Mouse (Mus musculus): Measurements from ENCODE around the gene Plcl2. TPM values are rescaled to one million over a fixed set of nuclear protein-coding genes. Genes with fewer than 3 reads are reported as not detected.

The Plcl2 gene
- polyA plus RNA-seq, 1 experiment from 2014 or later: 5.6 TPM

GRCm38 (mm10) chr17:50480867-50481266, 28.3 kb upstream of the Plcl2 start:
- Histone ChIP-seq H3K27ac (ENCODE audit: low read depth, low read length) (no peak overlapping the region), H3K4me2 (replicated peaks; ENCODE audit: low read depth, low read length) (no peak overlapping the region), H3K4me3 (ENCODE audit: low read length) (no peak overlapping the region), H3K9me3 (ENCODE audit: control insufficient read depth, low read length) (no peaks in the 10 kb centered on the region), H3K4me1 (ENCODE audit: control insufficient read depth, insufficient read depth, low read length) (no peaks in the 10 kb centered on the region), H3K27me3 (ENCODE audit: control insufficient read depth, insufficient read depth, low read length) (no peaks in the 10 kb centered on the region), H3K9ac (ENCODE audit: low read depth, low read length) (no peak overlapping the region), H3K36me3 (ENCODE audit: control insufficient read depth, insufficient read depth, low read length) (no peaks in the 10 kb centered on the region)
- no peak for ATAC-seq (ENCODE audit: low FRiP score, low TSS enrichment)
- 45% methylated on average over 7 of the region's 7 CpGs for WGBS

- Histone ChIP-seq H3K36me3 (ENCODE audit: control insufficient read depth, insufficient read depth, low read length) (no peaks in the 10 kb centered on the region), H3K27me3 (ENCODE audit: control insufficient read depth, insufficient read depth, low read length) (no peaks in the 10 kb centered on the region), H3K27ac (ENCODE audit: low read depth, low read length) (no peak overlapping the region), H3K9ac (ENCODE audit: low read depth, low read length) (no peak overlapping the region), H3K9me3 (ENCODE audit: control insufficient read depth, low read length) (no peaks in the 10 kb centered on the region), H3K4me2 (replicated peaks; ENCODE audit: low read depth, low read length) (no peak overlapping the region), H3K4me3 (ENCODE audit: low read length) (no peak overlapping the region), H3K4me1 (ENCODE audit: control insufficient read depth, insufficient read depth, low read length) (no peaks in the 10 kb centered on the region)
- WGBS: 86% methylated on average over 7 of the region's 7 CpGs
- no peak for ATAC-seq (ENCODE audit: low FRiP score, low TSS enrichment)
Observed at GRCm38 (mm10) chr17:50483700-50484099, 25.5 kb upstream of the Plcl2 start.

GRCm38 (mm10) chr17:50484981-50485380, 24.2 kb upstream of the Plcl2 start:
- Histone ChIP-seq H3K4me3 (ENCODE audit: low read length) (no peak overlapping the region), H3K36me3 (ENCODE audit: control insufficient read depth, insufficient read depth, low read length) (no peaks in the 10 kb centered on the region), H3K9ac (ENCODE audit: low read depth, low read length) (no peak overlapping the region), H3K27me3 (ENCODE audit: control insufficient read depth, insufficient read depth, low read length) (no peaks in the 10 kb centered on the region), H3K4me1 (ENCODE audit: control insufficient read depth, insufficient read depth, low read length) (no peaks in the 10 kb centered on the region), H3K27ac (ENCODE audit: low read depth, low read length) (no peak overlapping the region), H3K4me2 (replicated peaks; ENCODE audit: low read depth, low read length) (no peak overlapping the region), H3K9me3 (ENCODE audit: control insufficient read depth, low read length) (no peaks in the 10 kb centered on the region)
- ATAC-seq (ENCODE audit: low FRiP score, low TSS enrichment): no peak
- 70% methylated on average over 5 of the region's 5 CpGs for WGBS

- Histone ChIP-seq H3K4me3 (ENCODE audit: low read length) (no peak overlapping the region), H3K9ac (ENCODE audit: low read depth, low read length) (no peak overlapping the region), H3K27ac (ENCODE audit: low read depth, low read length) (no peak overlapping the region), H3K4me2 (replicated peaks; ENCODE audit: low read depth, low read length) (no peak overlapping the region), H3K9me3 (ENCODE audit: control insufficient read depth, low read length) (no peaks in the 10 kb centered on the region), H3K4me1 (ENCODE audit: control insufficient read depth, insufficient read depth, low read length) (no peaks in the 10 kb centered on the region), H3K36me3 (ENCODE audit: control insufficient read depth, insufficient read depth, low read length) (no peaks in the 10 kb centered on the region), H3K27me3 (ENCODE audit: control insufficient read depth, insufficient read depth, low read length) (no peaks in the 10 kb centered on the region)
- no peak for ATAC-seq (ENCODE audit: low FRiP score, low TSS enrichment)
- 90% methylated on average over 1 of the region's 1 CpGs for WGBS
Observed at GRCm38 (mm10) chr17:50487058-50487618, 22.1 kb upstream of the Plcl2 start.

- no peak for ATAC-seq (ENCODE audit: low FRiP score, low TSS enrichment)
- no peaks in the 10 kb centered on the region for H3K9me3 ChIP-seq (ENCODE audit: control insufficient read depth, low read length)
- no peaks in the 10 kb centered on the region for H3K27me3 ChIP-seq (ENCODE audit: control insufficient read depth, insufficient read depth, low read length)
- no peaks in the 10 kb centered on the region for H3K4me1 ChIP-seq (ENCODE audit: control insufficient read depth, insufficient read depth, low read length)
- no peak overlapping the region for H3K4me2 ChIP-seq (replicated peaks; ENCODE audit: low read depth, low read length)
- WGBS: 58% methylated on average over 3 of the region's 3 CpGs
- H3K9ac ChIP-seq (ENCODE audit: low read depth, low read length): no peak overlapping the region
- H3K4me3 ChIP-seq (ENCODE audit: low read length): no peak overlapping the region
- no peak overlapping the region for H3K27ac ChIP-seq (ENCODE audit: low read depth, low read length)
- H3K36me3 ChIP-seq (ENCODE audit: control insufficient read depth, insufficient read depth, low read length): no peaks in the 10 kb centered on the region
Observed at GRCm38 (mm10) chr17:50487670-50488069, 21.5 kb upstream of the Plcl2 start.

- H3K27me3 ChIP-seq (ENCODE audit: control insufficient read depth, insufficient read depth, low read length): no peaks in the 10 kb centered on the region
- no peaks in the 10 kb centered on the region for H3K4me1 ChIP-seq (ENCODE audit: control insufficient read depth, insufficient read depth, low read length)
- H3K36me3 ChIP-seq (ENCODE audit: control insufficient read depth, insufficient read depth, low read length): no peaks in the 10 kb centered on the region
- no peak overlapping the region for H3K4me3 ChIP-seq (ENCODE audit: low read length)
- H3K27ac ChIP-seq (ENCODE audit: low read depth, low read length): no peak overlapping the region
- WGBS: 80% methylated on average over 3 of the region's 3 CpGs
- ATAC-seq (ENCODE audit: low FRiP score, low TSS enrichment): no peak
- H3K4me2 ChIP-seq (replicated peaks; ENCODE audit: low read depth, low read length): no peak overlapping the region
- H3K9me3 ChIP-seq (ENCODE audit: control insufficient read depth, low read length): no peaks in the 10 kb centered on the region
- H3K9ac ChIP-seq (ENCODE audit: low read depth, low read length): no peak overlapping the region
Observed at GRCm38 (mm10) chr17:50488406-50488805, 20.8 kb upstream of the Plcl2 start.

GRCm38 (mm10) chr17:50488895-50489294, 20.3 kb upstream of the Plcl2 start:
- Histone ChIP-seq H3K27me3 (ENCODE audit: control insufficient read depth, insufficient read depth, low read length) (no peaks in the 10 kb centered on the region), H3K4me1 (ENCODE audit: control insufficient read depth, insufficient read depth, low read length) (no peaks in the 10 kb centered on the region), H3K36me3 (ENCODE audit: control insufficient read depth, insufficient read depth, low read length) (no peaks in the 10 kb centered on the region), H3K4me2 (replicated peaks; ENCODE audit: low read depth, low read length) (no peak overlapping the region), H3K9me3 (ENCODE audit: control insufficient read depth, low read length) (no peaks in the 10 kb centered on the region), H3K27ac (ENCODE audit: low read depth, low read length) (no peak overlapping the region), H3K9ac (ENCODE audit: low read depth, low read length) (no peak overlapping the region), H3K4me3 (ENCODE audit: low read length) (no peak overlapping the region)
- ATAC-seq (ENCODE audit: low FRiP score, low TSS enrichment): no peak
- 90% methylated on average over 2 of the region's 2 CpGs for WGBS

GRCm38 (mm10) chr17:50490644-50491430, 18.4 kb upstream of the Plcl2 start:
- 87% methylated on average over 11 of the region's 11 CpGs for WGBS
- H3K4me2 ChIP-seq (replicated peaks; ENCODE audit: low read depth, low read length): no peak overlapping the region
- H3K4me3 ChIP-seq (ENCODE audit: low read length): no peak overlapping the region
- no peak overlapping the region for H3K9ac ChIP-seq (ENCODE audit: low read depth, low read length)
- ATAC-seq (ENCODE audit: low FRiP score, low TSS enrichment): no peak
- no peaks in the 10 kb centered on the region for H3K27me3 ChIP-seq (ENCODE audit: control insufficient read depth, insufficient read depth, low read length)
- H3K27ac ChIP-seq (ENCODE audit: low read depth, low read length): no peak overlapping the region
- no peaks in the 10 kb centered on the region for H3K4me1 ChIP-seq (ENCODE audit: control insufficient read depth, insufficient read depth, low read length)
- no peaks in the 10 kb centered on the region for H3K36me3 ChIP-seq (ENCODE audit: control insufficient read depth, insufficient read depth, low read length)
- no peaks in the 10 kb centered on the region for H3K9me3 ChIP-seq (ENCODE audit: control insufficient read depth, low read length)

GRCm38 (mm10) chr17:50491496-50491895, 17.7 kb upstream of the Plcl2 start:
- no peak for ATAC-seq (ENCODE audit: low FRiP score, low TSS enrichment)
- no peaks in the 10 kb centered on the region for H3K9me3 ChIP-seq (ENCODE audit: control insufficient read depth, low read length)
- H3K4me3 ChIP-seq (ENCODE audit: low read length): no peak overlapping the region
- H3K4me2 ChIP-seq (replicated peaks; ENCODE audit: low read depth, low read length): no peak overlapping the region
- no peak overlapping the region for H3K27ac ChIP-seq (ENCODE audit: low read depth, low read length)
- H3K36me3 ChIP-seq (ENCODE audit: control insufficient read depth, insufficient read depth, low read length): no peaks in the 10 kb centered on the region
- H3K9ac ChIP-seq (ENCODE audit: low read depth, low read length): no peak overlapping the region
- no peaks in the 10 kb centered on the region for H3K27me3 ChIP-seq (ENCODE audit: control insufficient read depth, insufficient read depth, low read length)
- WGBS: 76% methylated on average over 3 of the region's 3 CpGs
- H3K4me1 ChIP-seq (ENCODE audit: control insufficient read depth, insufficient read depth, low read length): no peaks in the 10 kb centered on the region

Measured in kidney, embryonic 14.5 days (tissue).